Mouse (Mus musculus): ENCODE measurements around the gene Elk3.

DNA sequence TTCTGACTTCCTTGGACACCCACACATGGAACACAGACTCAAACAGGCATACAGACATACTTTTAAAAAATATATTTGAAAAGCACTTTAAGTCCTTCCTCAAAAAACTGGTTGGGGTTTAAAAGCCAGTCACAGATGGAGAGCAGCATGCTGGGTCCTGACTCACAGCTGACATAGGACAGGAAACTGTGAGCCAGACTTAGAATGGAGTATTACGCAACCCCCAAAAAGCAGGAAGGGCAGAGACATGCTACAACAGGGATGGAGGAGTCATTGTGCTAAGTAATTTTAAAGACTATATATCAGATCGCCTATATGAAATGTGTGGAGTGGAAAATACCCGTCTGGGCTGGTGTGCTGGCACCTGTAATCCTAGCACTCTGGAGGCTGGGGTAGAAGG is 42.6 kb downstream of the Elk3 start:
- TF ChIP-seq CTCF (IDR thresholded peaks at IDR 0.05; ENCODE audit: low read depth, low read length) (no peak), POLR2A (IDR thresholded peaks at IDR 0.05; ENCODE audit: extremely low read depth, insufficient read depth, low read length) (no peak)
